Mouse (Mus musculus): ENCODE data around the gene Gm37240. TPM values are rescaled to one million over a fixed set of nuclear protein-coding genes. Genes with fewer than 3 reads are reported as not detected.

The Gm37240 gene
- polyA plus RNA-seq, 1 experiment: 1.0 TPM

DNA sequence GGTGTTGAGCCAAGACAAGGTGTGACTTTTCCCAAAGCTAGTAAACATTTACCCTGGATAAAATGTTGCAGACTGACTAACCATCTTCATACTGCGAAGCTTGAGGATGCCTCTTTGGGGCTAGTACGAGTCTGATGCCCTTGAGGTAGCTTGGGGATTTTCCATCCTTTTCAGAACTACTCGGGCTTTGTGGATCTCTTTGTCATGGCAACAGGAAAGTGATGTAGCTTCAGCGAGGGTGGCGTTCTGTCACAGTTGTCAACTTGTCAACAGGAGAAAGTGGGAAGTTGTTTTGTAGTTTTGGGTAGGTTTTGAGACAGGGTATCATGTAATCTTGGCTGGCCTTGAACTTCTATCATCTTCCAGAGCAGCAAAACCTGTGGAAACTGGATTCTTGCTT lies 268.0 kb downstream of the Gm37240 start:
- H3K4me3 ChIP-seq (replicated peaks; ENCODE audit: control insufficient read depth, low read depth, low read length): no peak overlapping the region
- no peak for TF ChIP-seq POLR2A (IDR thresholded peaks at IDR 0.05; ENCODE audit: borderline replicate concordance, control insufficient read depth, low read depth, low read length)
- TF ChIP-seq CTCF (IDR thresholded peaks at IDR 0.05; ENCODE audit: control insufficient read depth, insufficient read depth, low read length): no peak
- WGBS: 81% methylated on average over 5 of the region's 5 CpGs
- H3K27ac ChIP-seq (ENCODE audit: control insufficient read depth, insufficient read depth, low read depth, low read length, poor library complexity): no peak overlapping the region
- H3K4me1 ChIP-seq (ENCODE audit: control insufficient read depth, insufficient read depth, low read length): no peaks in the 10 kb centered on the region

DNA sequence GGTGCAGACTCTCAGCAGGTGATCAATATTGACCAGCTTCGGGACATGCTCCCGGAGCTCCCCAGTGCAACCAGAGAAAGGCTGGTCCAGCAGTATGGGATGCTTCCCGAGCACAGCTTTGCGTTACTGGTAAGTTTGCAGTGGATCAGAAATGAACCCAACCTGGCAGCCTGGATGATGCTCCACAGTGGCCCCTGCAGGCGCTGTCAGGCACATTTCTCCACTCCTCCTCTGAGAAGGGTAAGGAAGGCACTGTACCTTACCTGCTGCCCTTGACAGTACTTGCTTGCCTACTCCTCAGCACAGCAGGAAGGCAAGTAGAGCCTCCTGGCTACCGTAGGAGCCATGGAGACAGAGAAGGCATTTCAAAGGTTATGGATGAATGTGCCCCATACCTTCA lies 268.4 kb downstream of the Gm37240 start:
- TF ChIP-seq CTCF (IDR thresholded peaks at IDR 0.05; ENCODE audit: control insufficient read depth, insufficient read depth, low read length): no peak
- TF ChIP-seq POLR2A (IDR thresholded peaks at IDR 0.05; ENCODE audit: borderline replicate concordance, control insufficient read depth, low read depth, low read length): no peak
- H3K4me1 ChIP-seq (ENCODE audit: control insufficient read depth, insufficient read depth, low read length): no peaks in the 10 kb centered on the region
- no peak overlapping the region for H3K4me3 ChIP-seq (replicated peaks; ENCODE audit: control insufficient read depth, low read depth, low read length)
- H3K27ac ChIP-seq (ENCODE audit: control insufficient read depth, insufficient read depth, low read depth, low read length, poor library complexity): no peak overlapping the region
- 88% methylated on average over 6 of the region's 6 CpGs for WGBS

DNA sequence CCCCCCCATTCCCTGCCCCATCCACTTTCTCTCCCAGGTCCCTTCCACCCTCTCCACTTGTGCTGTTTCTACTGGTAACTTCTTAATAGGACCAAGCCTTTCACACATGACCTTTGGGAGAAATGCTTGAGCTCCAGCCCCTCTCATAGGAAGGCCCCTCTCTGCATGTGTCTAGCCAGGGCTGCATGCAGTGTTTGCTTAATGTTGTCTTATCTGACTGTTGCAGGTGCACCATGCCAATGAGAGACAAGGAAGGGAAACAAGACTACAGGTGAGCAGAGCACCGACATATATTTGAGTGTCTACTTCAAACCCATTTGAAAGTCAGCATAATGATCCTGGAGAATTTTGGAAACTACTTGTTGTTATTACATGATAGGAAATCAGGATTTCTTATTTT lies 270.9 kb downstream of the Gm37240 start:
- TF ChIP-seq POLR2A (IDR thresholded peaks at IDR 0.05; ENCODE audit: borderline replicate concordance, control insufficient read depth, low read depth, low read length): no peak
- TF ChIP-seq CTCF (IDR thresholded peaks at IDR 0.05; ENCODE audit: control insufficient read depth, insufficient read depth, low read length): no peak
- H3K27ac ChIP-seq (ENCODE audit: control insufficient read depth, insufficient read depth, low read depth, low read length, poor library complexity): no peak overlapping the region
- H3K4me1 ChIP-seq (ENCODE audit: control insufficient read depth, insufficient read depth, low read length): no peaks in the 10 kb centered on the region
- 81% methylated on average over 1 of the region's 1 CpGs for WGBS
- H3K4me3 ChIP-seq (replicated peaks; ENCODE audit: control insufficient read depth, low read depth, low read length): no peak overlapping the region

DNA sequence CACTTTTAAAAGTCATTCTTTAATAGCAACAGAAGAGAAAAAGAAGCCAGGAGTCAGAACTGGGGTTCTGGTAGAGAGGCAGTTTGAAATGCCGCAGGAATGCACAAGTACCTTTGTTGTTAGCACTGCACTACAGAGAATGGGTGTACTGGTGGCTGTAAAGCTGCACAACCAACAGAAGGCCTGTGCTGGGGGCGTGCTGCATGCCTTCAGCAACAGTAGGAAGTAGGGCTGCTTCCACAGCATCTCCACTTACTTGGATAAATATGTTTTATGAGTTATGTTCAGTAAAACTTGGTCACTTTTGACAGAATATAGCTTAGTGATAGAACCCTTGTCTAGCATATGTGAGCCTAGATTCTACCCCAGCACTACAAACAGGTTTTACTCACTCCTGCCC lies 279.6 kb downstream of the Gm37240 start:
- TF ChIP-seq CTCF (IDR thresholded peaks at IDR 0.05; ENCODE audit: control insufficient read depth, insufficient read depth, low read length) (no peak), POLR2A (IDR thresholded peaks at IDR 0.05; ENCODE audit: borderline replicate concordance, control insufficient read depth, low read depth, low read length) (no peak)
- WGBS: 94% methylated on average over 2 of the region's 2 CpGs
- no peak overlapping the region for H3K4me3 ChIP-seq (replicated peaks; ENCODE audit: control insufficient read depth, low read depth, low read length)
- H3K4me1 ChIP-seq (ENCODE audit: control insufficient read depth, insufficient read depth, low read length): no peaks in the 10 kb centered on the region
- H3K27ac ChIP-seq (ENCODE audit: control insufficient read depth, insufficient read depth, low read depth, low read length, poor library complexity): no peak overlapping the region

DNA sequence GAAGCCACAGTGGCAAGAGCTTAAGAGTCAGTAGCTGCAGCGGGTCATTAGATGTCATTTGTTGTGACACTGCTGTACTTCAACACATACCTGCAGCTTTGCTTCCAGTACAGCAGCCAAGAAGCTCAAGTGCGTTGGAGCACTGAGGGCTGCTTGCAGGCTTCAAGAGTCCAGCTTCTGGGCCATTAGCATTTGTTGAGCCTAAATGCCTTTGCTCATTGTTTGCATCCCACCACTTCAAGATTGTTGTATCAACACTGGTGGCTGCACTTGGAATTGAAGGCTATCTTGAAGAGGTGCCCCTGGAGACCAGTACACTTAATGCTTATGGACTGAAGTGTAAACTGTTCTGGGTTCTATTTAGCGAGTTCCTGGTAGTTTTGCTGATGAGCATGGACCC lies 280.4 kb downstream of the Gm37240 start:
- Histone ChIP-seq H3K27ac (ENCODE audit: control insufficient read depth, insufficient read depth, low read depth, low read length, poor library complexity) (no peak overlapping the region), H3K4me3 (replicated peaks; ENCODE audit: control insufficient read depth, low read depth, low read length) (no peak overlapping the region), H3K4me1 (ENCODE audit: control insufficient read depth, insufficient read depth, low read length) (no peaks in the 10 kb centered on the region)
- WGBS: 86% methylated on average over 3 of the region's 3 CpGs
- TF ChIP-seq POLR2A (IDR thresholded peaks at IDR 0.05; ENCODE audit: borderline replicate concordance, control insufficient read depth, low read depth, low read length) (no peak), CTCF (IDR thresholded peaks at IDR 0.05; ENCODE audit: control insufficient read depth, insufficient read depth, low read length) (no peak)

DNA sequence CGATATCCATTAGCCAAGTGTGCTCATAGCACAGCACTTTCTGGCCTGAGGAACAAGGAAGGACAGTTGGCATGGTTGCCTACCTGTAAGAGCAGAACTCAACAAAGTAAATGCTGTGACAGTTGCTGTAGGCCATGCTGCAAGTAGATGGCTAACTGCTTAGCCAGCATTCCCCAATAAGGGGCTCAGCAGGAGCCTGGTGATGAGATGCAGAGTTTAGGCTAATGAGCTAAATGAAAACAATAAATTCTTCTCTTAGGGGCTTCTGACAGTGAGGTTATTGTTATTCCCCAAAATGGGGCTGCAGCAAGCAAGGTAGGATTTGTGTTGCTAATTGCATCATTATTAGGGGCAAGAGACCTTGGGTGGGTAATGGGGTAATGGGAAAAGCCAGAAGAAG lies 283.5 kb downstream of the Gm37240 start:
- Histone ChIP-seq H3K27ac (ENCODE audit: control insufficient read depth, insufficient read depth, low read depth, low read length, poor library complexity) (no peak overlapping the region), H3K4me1 (ENCODE audit: control insufficient read depth, insufficient read depth, low read length) (no peaks in the 10 kb centered on the region), H3K4me3 (replicated peaks; ENCODE audit: control insufficient read depth, low read depth, low read length) (no peak overlapping the region)
- 83% methylated on average over 1 of the region's 1 CpGs for WGBS
- TF ChIP-seq POLR2A (IDR thresholded peaks at IDR 0.05; ENCODE audit: borderline replicate concordance, control insufficient read depth, low read depth, low read length) (no peak), CTCF (IDR thresholded peaks at IDR 0.05; ENCODE audit: control insufficient read depth, insufficient read depth, low read length) (no peak)

DNA sequence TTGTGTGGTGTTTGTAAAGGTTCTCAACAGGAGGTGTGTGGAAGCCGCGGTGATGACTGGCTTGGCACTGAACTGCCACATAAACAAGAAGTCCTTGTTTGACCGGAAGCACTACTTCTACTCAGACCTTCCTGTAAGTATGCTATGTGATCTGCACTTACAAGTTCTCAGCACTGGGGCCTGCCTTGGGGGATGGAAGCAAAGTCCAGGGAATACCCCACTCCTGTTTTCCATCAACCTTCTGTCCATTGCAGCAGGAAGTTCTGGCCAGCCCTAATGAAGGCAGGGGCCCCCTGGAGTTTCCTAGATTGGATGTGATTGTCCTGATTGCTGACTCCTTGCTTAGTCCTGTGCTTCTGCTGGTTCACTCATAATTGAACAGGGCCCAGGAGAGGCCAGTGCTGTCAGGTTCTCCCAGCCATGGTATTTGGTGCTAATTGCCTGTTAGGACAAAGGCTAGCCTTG lies 285.4 kb downstream of the Gm37240 start:
- TF ChIP-seq CTCF (IDR thresholded peaks at IDR 0.05; ENCODE audit: control insufficient read depth, insufficient read depth, low read length) (no peak), POLR2A (IDR thresholded peaks at IDR 0.05; ENCODE audit: borderline replicate concordance, control insufficient read depth, low read depth, low read length) (no peak)
- Histone ChIP-seq H3K27ac (ENCODE audit: control insufficient read depth, insufficient read depth, low read depth, low read length, poor library complexity) (no peak overlapping the region), H3K4me1 (ENCODE audit: control insufficient read depth, insufficient read depth, low read length) (no peaks in the 10 kb centered on the region), H3K4me3 (replicated peaks; ENCODE audit: control insufficient read depth, low read depth, low read length) (no peak overlapping the region)
- 49% methylated on average over 3 of the region's 3 CpGs for WGBS

DNA sequence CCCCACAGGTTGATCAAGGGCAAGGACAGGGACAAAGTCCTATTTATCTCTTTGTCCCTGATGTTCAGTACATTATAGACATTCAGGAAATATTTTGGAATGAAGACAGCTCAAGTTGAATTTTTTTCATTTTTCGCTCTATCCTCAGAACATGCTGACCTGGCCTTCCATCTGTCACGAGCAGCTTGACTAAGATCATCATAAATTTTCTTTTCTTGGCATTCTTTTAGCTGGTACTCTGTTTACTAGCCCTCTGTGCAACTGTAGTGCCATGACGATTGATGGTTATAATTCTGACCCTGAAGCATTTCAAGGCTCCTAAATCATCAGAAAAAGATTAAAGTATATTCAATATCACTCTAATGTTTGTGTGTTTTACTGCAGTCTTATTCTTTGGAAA lies 287.8 kb downstream of the Gm37240 start:
- Histone ChIP-seq H3K4me3 (replicated peaks; ENCODE audit: control insufficient read depth, low read depth, low read length) (no peak overlapping the region), H3K4me1 (ENCODE audit: control insufficient read depth, insufficient read depth, low read length) (no peaks in the 10 kb centered on the region), H3K27ac (ENCODE audit: control insufficient read depth, insufficient read depth, low read depth, low read length, poor library complexity) (no peak overlapping the region)
- WGBS: 71% methylated on average over 3 of the region's 3 CpGs
- no peak for TF ChIP-seq POLR2A (IDR thresholded peaks at IDR 0.05; ENCODE audit: borderline replicate concordance, control insufficient read depth, low read depth, low read length)
- TF ChIP-seq CTCF (IDR thresholded peaks at IDR 0.05; ENCODE audit: control insufficient read depth, insufficient read depth, low read length): no peak

DNA sequence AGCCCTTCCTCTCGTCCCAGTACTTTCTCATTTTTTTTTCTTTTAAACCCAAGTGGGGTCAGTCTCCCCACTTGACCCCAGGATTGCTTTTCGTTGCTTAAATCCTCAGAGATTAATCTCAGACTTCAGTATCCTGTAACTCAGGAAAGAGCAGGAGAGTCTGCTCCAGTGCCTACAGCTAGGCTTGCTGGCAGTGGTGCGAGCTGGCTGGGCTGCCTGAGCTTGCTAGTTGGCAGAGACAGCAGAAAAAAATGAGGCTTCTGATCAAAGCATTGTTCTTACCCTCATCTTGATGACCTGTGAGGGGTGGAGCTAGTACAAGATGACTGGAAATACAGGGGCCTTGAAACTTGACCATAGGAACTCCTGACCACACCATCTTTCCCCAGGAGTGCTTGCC lies 292.9 kb downstream of the Gm37240 start:
- TF ChIP-seq POLR2A (IDR thresholded peaks at IDR 0.05; ENCODE audit: borderline replicate concordance, control insufficient read depth, low read depth, low read length): no peak
- TF ChIP-seq CTCF (IDR thresholded peaks at IDR 0.05; ENCODE audit: control insufficient read depth, insufficient read depth, low read length): no peak
- Histone ChIP-seq H3K27ac (ENCODE audit: control insufficient read depth, insufficient read depth, low read depth, low read length, poor library complexity) (no peak overlapping the region), H3K4me1 (ENCODE audit: control insufficient read depth, insufficient read depth, low read length) (no peaks in the 10 kb centered on the region), H3K4me3 (replicated peaks; ENCODE audit: control insufficient read depth, low read depth, low read length) (no peak overlapping the region)
- 81% methylated on average over 3 of the region's 3 CpGs for WGBS
